Mouse (Mus musculus) spleen, adult 2 months (tissue): ENCODE data around the gene Cfap61.

Experiments used
- CTCF ChIP-seq: fragments of 200-500 bp; IDR thresholded peaks from 2 replicates; pipeline ENCODE4 v1.5.1; 2011; ENCODE audit warnings: mild to moderate bottlenecking, inconsistent platforms; ENCODE audit not compliant: insufficient read depth, insufficient read length, insufficient replicate concordance; ENCODE audit errors: extremely low read depth
- POLR2A ChIP-seq: fragments of 200-500 bp; IDR thresholded peaks from 2 replicates; pipeline ENCODE4 v1.6.1; 2011; ENCODE audit warnings: low read depth, low read length, inconsistent platforms

GRCm38 (mm10) chr2:146172106-146172505 lies 237.5 kb downstream of the Cfap61 start:
- no peak for TF ChIP-seq POLR2A
- no peak for TF ChIP-seq CTCF
